Mouse (Mus musculus): ENCODE results near the gene Map7d1. TPM values are rescaled to one million over a fixed set of nuclear protein-coding genes. Genes with fewer than 3 reads are reported as not detected.

The Map7d1 gene
- polyA plus RNA-seq, 1 experiment from 2014 or later: 105 TPM

GRCm38 (mm10) chr4:126252411-126253237 is 3.5 kb downstream of the Map7d1 start:
- Histone ChIP-seq H3K4me3 (replicated peaks) (no peak overlapping the region), H3K4me1 (peaks cover 82% of the 10 kb centered on the region), H3K27me3 (no peaks in the 10 kb centered on the region), H3K36me3 (replicated peaks) (0 out of 2 replicates have a peak, but pooled peaks cover 3% of the 10 kb centered on the region), H3K27ac (peak overlapping the region; percentile 6; the same call in 1 of the 2 replicates), H3K9me3 (no peaks in the 10 kb centered on the region), H3K9ac (no peak overlapping the region), H3K4me2 (peak overlapping the region; percentile 4; the same call in 1 of the 2 replicates)
- WGBS: 68% methylated on average over 17 of the region's 17 CpGs
- no peak for ATAC-seq (ENCODE audit: low FRiP score)

DNA sequence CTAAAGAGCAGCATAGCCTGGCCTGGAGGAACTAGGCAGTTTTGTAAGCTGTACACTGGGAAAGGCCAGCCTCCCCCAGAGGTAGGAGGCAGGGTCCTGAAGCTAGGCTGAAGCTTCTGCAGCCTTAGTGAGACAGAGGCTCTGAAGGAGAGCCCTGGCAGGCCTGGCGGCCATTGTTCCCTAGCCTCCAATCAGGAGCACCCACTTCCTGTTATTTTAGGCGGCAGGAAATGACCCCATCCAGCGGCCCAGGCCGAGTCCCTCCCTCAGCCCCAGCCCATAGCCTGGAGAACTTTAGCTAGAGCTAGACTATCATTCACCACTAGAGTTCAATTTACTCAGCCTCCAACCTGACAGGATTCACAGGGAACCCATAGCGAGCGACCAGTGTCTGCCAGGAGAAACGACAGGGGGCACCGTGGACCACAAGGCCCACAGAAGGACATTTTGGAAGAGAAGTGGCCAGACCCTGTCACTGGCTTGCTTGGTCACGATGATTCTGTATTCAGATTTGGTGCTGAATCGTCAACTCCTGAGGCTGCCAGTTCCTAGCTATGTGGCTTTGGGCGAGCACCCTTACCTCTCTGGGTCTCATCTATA is 4.4 kb downstream of the Map7d1 start:
- 69% methylated on average over 11 of the region's 11 CpGs for WGBS
- H3K4me2 ChIP-seq: no peak overlapping the region

DNA sequence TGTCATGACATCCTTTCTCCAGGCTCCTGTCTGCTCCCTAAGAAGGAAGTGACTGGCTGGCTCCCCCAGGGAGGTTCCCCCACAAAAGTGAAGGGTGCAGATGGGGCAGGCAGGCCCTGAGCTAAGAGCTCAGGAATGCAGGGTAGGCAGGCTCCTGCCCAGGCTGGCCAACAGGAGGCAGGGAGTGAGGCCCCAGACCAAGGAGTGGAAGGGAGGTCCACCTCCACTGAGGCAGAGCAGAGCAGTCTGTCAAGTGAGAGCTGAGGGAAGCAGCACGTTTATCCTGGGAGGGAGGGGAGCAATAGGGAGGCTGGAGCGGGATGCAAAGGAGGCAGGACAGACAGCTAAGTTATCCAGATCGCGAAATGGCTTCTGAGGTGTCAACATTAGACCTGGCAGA is 5.5 kb downstream of the Map7d1 start:
- Histone ChIP-seq H3K4me1 (peaks cover 81% of the 10 kb centered on the region), H3K9me3 (no peaks in the 10 kb centered on the region), H3K9ac (0 out of 2 replicates have a peak overlapping the region, but pooled peaks have one; percentile 1), H3K36me3 (replicated peaks) (peaks cover 17% of the 10 kb centered on the region), H3K27ac (peak overlapping the region; percentile 31), H3K4me3 (replicated peaks) (no peak overlapping the region), H3K27me3 (no peaks in the 10 kb centered on the region), H3K4me2 (no peak overlapping the region)
- 55% methylated on average over 4 of the region's 4 CpGs for WGBS
- no peak for ATAC-seq (ENCODE audit: low FRiP score)

More for the DNA sequence above, 4.4 kb downstream of the Map7d1 start:
- no peaks in the 10 kb centered on the region for H3K9me3 ChIP-seq
- peaks cover 82% of the 10 kb centered on the region for H3K4me1 ChIP-seq
- peak overlapping the region; percentile 31; the same call in 1 of the 2 replicates for H3K27ac ChIP-seq
- 0 out of 2 replicates have a peak overlapping the region, but pooled peaks have one; percentile 1 for H3K9ac ChIP-seq
- H3K27me3 ChIP-seq: no peaks in the 10 kb centered on the region
- H3K36me3 ChIP-seq (replicated peaks): peaks cover 11% of the 10 kb centered on the region; the same call in 1 of the 2 replicates
- H3K4me3 ChIP-seq (replicated peaks): no peak overlapping the region
- no peak for ATAC-seq (ENCODE audit: low FRiP score)

DNA sequence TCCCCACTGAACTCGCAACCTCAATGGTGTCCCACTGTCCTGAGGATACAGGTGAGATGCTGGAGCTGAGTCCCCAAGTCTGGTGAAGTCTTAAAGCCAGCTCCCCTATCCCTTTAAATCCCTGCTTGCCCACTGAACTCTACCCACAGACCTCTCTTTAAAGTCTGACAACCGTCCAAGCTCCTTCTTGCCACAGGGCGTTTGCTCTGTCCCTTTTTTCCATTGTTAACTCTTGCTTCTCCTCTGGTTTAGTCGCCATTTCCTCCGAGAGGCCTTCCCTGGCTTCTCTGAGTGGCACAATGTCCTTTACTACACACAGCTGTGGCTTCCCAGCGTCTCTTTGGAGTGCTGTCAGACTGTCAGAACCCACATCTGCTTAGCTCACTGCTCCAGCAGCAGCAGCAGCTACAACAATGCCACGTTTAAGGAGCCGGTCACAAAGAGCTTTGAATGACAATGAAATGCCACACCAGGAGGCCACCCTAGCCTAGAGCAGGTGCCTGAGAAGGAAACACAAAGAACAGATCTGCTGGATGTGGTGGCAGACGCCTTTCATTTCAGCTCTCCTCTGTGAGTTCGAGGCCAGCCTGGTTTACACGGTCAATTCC is 7.8 kb downstream of the Map7d1 start:
- ATAC-seq (ENCODE audit: low FRiP score): no peak
- H3K36me3 ChIP-seq (replicated peaks): peaks cover 23% of the 10 kb centered on the region

GRCm38 (mm10) chr4:126246202-126246889 is 9.8 kb downstream of the Map7d1 start:
- no peak overlapping the region for H3K9ac ChIP-seq
- peaks cover 45% of the 10 kb centered on the region for H3K4me1 ChIP-seq
- ATAC-seq (ENCODE audit: low FRiP score): no peak
- no peak overlapping the region for H3K27ac ChIP-seq
- H3K27me3 ChIP-seq: no peaks in the 10 kb centered on the region
- H3K9me3 ChIP-seq: no peaks in the 10 kb centered on the region
- H3K36me3 ChIP-seq (replicated peaks): peaks cover 37% of the 10 kb centered on the region
- no peak overlapping the region for H3K4me2 ChIP-seq
- H3K4me3 ChIP-seq (replicated peaks): no peak overlapping the region
- WGBS: 84% methylated on average over 13 of the region's 13 CpGs

More for the DNA sequence above, 7.8 kb downstream of the Map7d1 start:
- H3K4me2 ChIP-seq: peak overlapping the region; percentile 8; the same call in 1 of the 2 replicates
- no peaks in the 10 kb centered on the region for H3K27me3 ChIP-seq
- 8% methylated on average over 11 of the region's 11 CpGs for WGBS
- H3K9ac ChIP-seq: peak overlapping the region; percentile 39; the same call in 1 of the 2 replicates
- peak overlapping the region; percentile 76 for H3K27ac ChIP-seq
- H3K4me1 ChIP-seq: peaks cover 65% of the 10 kb centered on the region
- H3K9me3 ChIP-seq: no peaks in the 10 kb centered on the region
- no peak overlapping the region for H3K4me3 ChIP-seq (replicated peaks)

DNA sequence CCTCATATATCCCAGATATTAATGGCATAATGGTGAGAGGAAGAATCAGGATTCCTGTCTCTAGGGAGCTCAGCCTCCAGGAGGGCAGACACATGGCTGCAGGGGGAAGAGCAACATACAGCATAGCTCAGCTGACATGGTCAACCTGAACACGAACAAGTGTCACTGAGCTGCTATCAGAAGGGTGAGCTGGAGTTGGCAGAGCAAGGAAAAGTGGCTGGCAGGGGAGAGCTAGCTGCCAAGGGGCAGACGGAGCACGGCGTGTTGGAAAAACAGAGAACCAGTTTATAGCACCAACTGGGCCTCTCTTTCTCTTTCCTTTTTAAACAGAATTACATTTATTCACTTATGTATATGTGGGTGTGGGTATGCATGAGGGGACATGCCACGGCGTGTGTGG is 13.6 kb downstream of the Map7d1 start:
- Histone ChIP-seq H3K27ac (no peak overlapping the region), H3K9me3 (no peaks in the 10 kb centered on the region), H3K4me2 (no peak overlapping the region), H3K36me3 (replicated peaks) (peaks cover 69% of the 10 kb centered on the region), H3K4me3 (replicated peaks) (no peak overlapping the region), H3K27me3 (no peaks in the 10 kb centered on the region), H3K4me1 (peaks cover 19% of the 10 kb centered on the region; the same call in 1 of the 2 replicates), H3K9ac (no peak overlapping the region)
- 89% methylated on average over 6 of the region's 6 CpGs for WGBS
- ATAC-seq (ENCODE audit: low FRiP score): no peak

DNA sequence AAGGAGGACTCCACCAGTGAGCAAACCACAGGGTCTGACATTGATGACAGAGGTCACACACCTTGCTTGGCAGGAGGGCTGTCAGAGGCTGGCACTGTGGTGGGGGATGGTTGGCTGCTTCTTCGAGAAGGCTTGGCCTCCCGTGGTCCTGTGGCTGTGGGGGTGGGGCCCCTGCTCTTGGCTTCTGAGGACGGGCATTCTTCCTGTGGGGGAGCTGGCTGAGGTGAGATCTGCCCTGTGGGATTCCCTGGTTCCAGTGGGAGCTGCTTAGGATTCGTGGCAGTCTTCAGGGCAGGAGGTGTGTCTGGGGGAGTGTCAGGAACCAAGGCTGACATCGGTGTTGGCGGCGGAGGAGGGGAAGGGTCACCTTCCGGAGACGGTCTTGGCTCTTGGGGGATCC is 14.2 kb downstream of the Map7d1 start:
- Histone ChIP-seq H3K27me3 (no peaks in the 10 kb centered on the region), H3K9me3 (no peaks in the 10 kb centered on the region), H3K4me3 (replicated peaks) (no peak overlapping the region), H3K36me3 (replicated peaks) (peaks cover 69% of the 10 kb centered on the region), H3K9ac (no peak overlapping the region), H3K4me1 (peaks cover 13% of the 10 kb centered on the region; the same call in 1 of the 2 replicates), H3K27ac (0 out of 2 replicates have a peak overlapping the region, but pooled peaks have one; percentile 8), H3K4me2 (no peak overlapping the region)
- no peak for ATAC-seq (ENCODE audit: low FRiP score)
- 63% methylated on average over 9 of the region's 9 CpGs for WGBS

- Histone ChIP-seq H3K4me3 (replicated peaks) (no peak overlapping the region), H3K9me3 (no peaks in the 10 kb centered on the region), H3K27ac (no peak overlapping the region), H3K36me3 (replicated peaks) (peaks cover 76% of the 10 kb centered on the region), H3K4me1 (peaks cover 10% of the 10 kb centered on the region; the same call in 1 of the 2 replicates), H3K27me3 (no peaks in the 10 kb centered on the region), H3K9ac (no peak overlapping the region), H3K4me2 (no peak overlapping the region)
- ATAC-seq (ENCODE audit: low FRiP score): no peak
- 91% methylated on average over 13 of the region's 13 CpGs for WGBS
Observed at GRCm38 (mm10) chr4:126239862-126240475, 16.2 kb downstream of the Map7d1 start.

DNA sequence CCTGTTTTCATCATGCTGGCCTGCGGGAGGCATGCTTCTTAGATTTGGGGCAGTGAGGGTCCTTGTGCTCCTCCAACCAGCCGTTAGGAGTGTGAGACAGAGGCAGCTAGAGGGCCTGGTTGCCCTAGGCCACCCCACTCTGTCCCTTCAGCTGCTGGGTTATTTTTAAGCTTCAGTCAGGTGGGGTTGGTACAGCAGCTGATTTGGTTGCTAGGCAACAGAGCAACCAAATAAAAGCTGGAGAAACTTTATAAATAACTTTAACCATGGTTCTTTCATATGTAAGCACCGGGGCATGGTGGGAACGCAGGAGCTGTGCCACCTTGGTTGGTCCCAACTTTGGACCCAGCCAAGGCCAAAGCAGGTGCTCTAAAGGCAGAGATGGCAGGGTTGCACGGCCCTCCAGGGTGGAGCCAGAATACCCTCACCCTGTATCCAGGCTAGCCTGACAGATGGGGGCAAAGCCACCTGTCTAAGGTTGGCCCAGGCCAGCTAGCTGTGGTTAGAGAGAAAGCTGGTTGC is 18.4 kb downstream of the Map7d1 start:
- no peak overlapping the region for H3K4me3 ChIP-seq (replicated peaks)
- no peak overlapping the region for H3K9ac ChIP-seq
- H3K36me3 ChIP-seq (replicated peaks): peaks cover 98% of the 10 kb centered on the region
- ATAC-seq (ENCODE audit: low FRiP score): no peak
- WGBS: 58% methylated on average over 5 of the region's 5 CpGs
- no peaks in the 10 kb centered on the region for H3K27me3 ChIP-seq
- no peak overlapping the region for H3K27ac ChIP-seq
- no peaks in the 10 kb centered on the region for H3K9me3 ChIP-seq
- H3K4me2 ChIP-seq: no peak overlapping the region
- H3K4me1 ChIP-seq: peaks cover 10% of the 10 kb centered on the region; the same call in 1 of the 2 replicates

DNA sequence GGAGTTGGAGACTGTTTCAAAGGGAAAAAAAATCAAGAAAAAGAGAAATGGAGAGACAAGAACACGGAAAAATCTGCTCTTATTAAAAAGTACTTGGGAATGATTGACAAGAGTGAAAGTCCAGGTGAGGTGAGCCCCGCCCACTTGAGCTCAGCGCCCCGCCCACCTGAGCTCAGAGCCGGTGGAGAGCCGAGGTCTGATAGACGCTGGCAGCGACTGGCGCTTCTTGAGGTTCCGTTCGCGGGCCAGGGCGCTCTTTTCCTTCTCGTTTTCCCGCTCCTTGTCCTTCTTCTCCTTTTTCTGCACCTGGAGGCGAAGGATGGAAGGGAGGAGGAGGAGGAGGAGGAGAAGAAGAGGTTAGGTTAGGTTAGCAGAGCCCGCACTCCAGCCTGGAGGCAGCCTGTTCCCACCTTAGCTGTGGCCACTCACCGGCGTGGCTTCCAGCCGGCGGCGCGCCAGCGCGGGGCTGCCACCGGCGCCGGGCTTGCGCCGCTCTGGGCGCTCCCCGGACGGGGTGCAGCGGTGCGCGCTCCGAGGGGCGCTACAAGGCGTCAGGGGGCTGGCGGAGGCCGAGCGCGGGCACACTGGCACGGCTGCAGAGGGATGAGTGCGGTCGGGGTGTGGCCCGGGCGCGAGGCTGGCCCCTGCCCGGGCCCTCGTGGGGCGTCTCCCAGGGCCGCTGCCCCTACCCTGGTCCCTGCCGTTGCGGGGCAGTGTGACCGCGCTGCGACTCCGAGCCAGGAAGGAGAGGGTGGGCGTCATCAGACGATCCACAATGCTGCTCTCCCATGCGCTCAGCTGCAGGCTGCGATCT is 19.5 kb downstream of the Map7d1 start:
- H3K27me3 ChIP-seq: no peaks in the 10 kb centered on the region
- H3K27ac ChIP-seq: no peak overlapping the region
- peaks cover 98% of the 10 kb centered on the region for H3K36me3 ChIP-seq (replicated peaks)
- 49% methylated on average over 63 of the region's 63 CpGs for WGBS
- no peak overlapping the region for H3K4me3 ChIP-seq (replicated peaks)
- H3K9ac ChIP-seq: no peak overlapping the region
- peaks cover 10% of the 10 kb centered on the region; the same call in 1 of the 2 replicates for H3K4me1 ChIP-seq
- no peaks in the 10 kb centered on the region for H3K9me3 ChIP-seq
- ATAC-seq (ENCODE audit: low FRiP score): 0 out of 2 replicates have a peak, but pooled peaks have one; percentile 20
- no peak overlapping the region for H3K4me2 ChIP-seq

All from forebrain, embryonic 12.5 days (tissue).